Mouse (Mus musculus) ES-E14 (cell line): ENCODE data around the gene Spag4. TPM values are rescaled to one million over a fixed set of nuclear protein-coding genes. Genes with fewer than 3 reads are reported as not detected.
A peak's percentile ranks its signal among the peaks of the same experiment; 100 is the strongest.

Source experiments
- DNase-seq: peaks from one replicate; pipeline ENCODE4 v3.0.0-alpha.2; 2013; ENCODE audit warnings: low read depth, low spot score
- H3K27ac ChIP-seq: 2 replicates; pipeline ENCODE4 v1.5.1; 2012; ENCODE audit warnings: low read depth, mild to moderate bottlenecking, low read length, moderate library complexity, mixed read lengths; ENCODE audit not compliant: poor library complexity, insufficient read depth, severe bottlenecking
- H3K36me3 ChIP-seq: 2 replicates; pipeline ENCODE4 v1.6.1; 2012; ENCODE audit warnings: mild to moderate bottlenecking, low read length, moderate library complexity, mixed read lengths; ENCODE audit not compliant: control insufficient read depth, poor library complexity, insufficient read depth, severe bottlenecking
- H3K4me1 ChIP-seq, 2 experiments: fragments of 150-350 bp in 1 of 2; sonication (generic) in 1 of 2; 2 replicates each; pipeline ENCODE4 v1.6.1; 2012; ENCODE audit warnings: low read length in 2 of 2, mild to moderate bottlenecking in 1 of 2, mixed read lengths in 1 of 2; ENCODE audit not compliant: control insufficient read depth in 2 of 2, insufficient read depth in 2 of 2, poor library complexity in 1 of 2
- H3K4me3 ChIP-seq, 2 experiments: fragments of 150-350 bp in 1 of 2; sonication (generic) in 1 of 2; 2 replicates each; pipeline ENCODE4 v1.5.1; 2012; ENCODE audit warnings: low read length in 2 of 2, low read depth in 1 of 2, mild to moderate bottlenecking in 1 of 2, mixed read lengths in 1 of 2; ENCODE audit not compliant: insufficient read depth in 1 of 2, poor library complexity in 1 of 2, severe bottlenecking in 1 of 2
- H3K9ac ChIP-seq: 2 replicates; pipeline ENCODE4 v1.6.1; 2012; ENCODE audit warnings: low read depth, mild to moderate bottlenecking, low read length, mixed read lengths; ENCODE audit not compliant: poor library complexity, insufficient read depth, severe bottlenecking
- H3K9me3 ChIP-seq: fragments of 150-350 bp; sonication (generic); 2 replicates; pipeline ENCODE4 v1.6.1; 2012; ENCODE audit warnings: low read depth, mild to moderate bottlenecking, low read length; ENCODE audit not compliant: control insufficient read depth, insufficient read depth
- CHD2 ChIP-seq: IDR thresholded peaks from 2 replicates; pipeline ENCODE4 v1.6.1; 2014; ENCODE audit warnings: mild to moderate bottlenecking, low read depth, low read length, inconsistent platforms
- HCFC1 ChIP-seq: IDR thresholded peaks from 2 replicates; pipeline ENCODE4 v1.6.1; 2012; ENCODE audit warnings: low read length, inconsistent platforms, borderline replicate concordance; ENCODE audit not compliant: insufficient read depth
- MAFK ChIP-seq: IDR thresholded peaks from 2 replicates; pipeline ENCODE4 v1.6.1; 2014; ENCODE audit warnings: mild to moderate bottlenecking, low read depth, low read length, inconsistent platforms; ENCODE audit not compliant: insufficient read depth
- ZC3H11A ChIP-seq: IDR thresholded peaks from 2 replicates; pipeline ENCODE4 v1.6.1; 2012; ENCODE audit warnings: low read depth, mild to moderate bottlenecking, inconsistent platforms, low read length, borderline replicate concordance
- ZNF384 ChIP-seq: IDR thresholded peaks from 2 replicates; pipeline ENCODE4 v1.6.1; 2012; ENCODE audit warnings: low read depth, low read length, inconsistent platforms
- in situ Hi-C, 2 experiments: fragments of 600-800 bp; cut with MboI; formaldehyde crosslinking; loops; one replicate each; pipeline ENCODE4 v1.15.1; 2025; ENCODE audit warnings: low sequenced_read_pairs in 2 of 2, inconsistent platforms in 1 of 2; ENCODE audit not compliant: unreplicated experiment in 2 of 2
- total RNA-seq: library from RNA; depleted of rRNA; stranded (reverse); fragments of 300-350 nt; gene quantifications from 2 replicates; pipeline ENCODE4 v1.2.3, GENCODE M21; 2012

Spag4 gene
- total RNA-seq, 1 experiment = 2.6 TPM

- in situ Hi-C loops = no loop called here
- Histone ChIP-seq H3K4me1 (no peaks in the 10 kb centered on the region), H3K4me3 (no peak overlapping the region), H3K9me3 (no peaks in the 10 kb centered on the region), H3K36me3 (peaks cover 6% of the 10 kb centered on the region; the same call in 1 of the 2 replicates), H3K9ac (no peak overlapping the region), H3K27ac (no peak overlapping the region)
- no peak for DNase-seq
- no peak for TF ChIP-seq ZC3H11A
- TF ChIP-seq ZNF384 = no peak
- no peak for TF ChIP-seq MAFK
- no peak for TF ChIP-seq HCFC1
- TF ChIP-seq CHD2 = no peak
These were observed 22.6 kb downstream of the Spag4 start for GRCm38 (mm10) chr2:156087391-156088110.

GRCm38 (mm10) chr2:156089799-156090198 lies 24.8 kb downstream of the Spag4 start:
- no peaks in the 10 kb centered on the region for H3K4me1 ChIP-seq
- TF ChIP-seq CHD2 (no peak), HCFC1 (no peak), ZC3H11A (no peak), ZNF384 (no peak), MAFK (no peak)
- in situ Hi-C loops = no loop called here
- no peaks in the 10 kb centered on the region for H3K9me3 ChIP-seq
- H3K4me3 ChIP-seq = no peak overlapping the region
- peaks cover 6% of the 10 kb centered on the region for H3K36me3 ChIP-seq
- no peak overlapping the region for H3K9ac ChIP-seq
- DNase-seq = no peak
- no peak overlapping the region for H3K27ac ChIP-seq

- H3K36me3 ChIP-seq = peaks cover 16% of the 10 kb centered on the region
- TF ChIP-seq ZC3H11A (no peak), HCFC1 (no peak), ZNF384 (no peak), MAFK (no peak), CHD2 (no peak)
- H3K9me3 ChIP-seq = no peaks in the 10 kb centered on the region
- H3K27ac ChIP-seq = no peak overlapping the region
- H3K9ac ChIP-seq = no peak overlapping the region
- no peak for DNase-seq
- H3K4me1 ChIP-seq = no peaks in the 10 kb centered on the region
- H3K4me3 ChIP-seq = no peak overlapping the region
- in situ Hi-C loops = no loop called here
These were observed 27.0 kb downstream of the Spag4 start for GRCm38 (mm10) chr2:156091926-156092325.

- H3K9ac ChIP-seq = peak overlapping the region; percentile 99
- H3K9me3 ChIP-seq = no peaks in the 10 kb centered on the region
- H3K4me3 ChIP-seq = peak overlapping the region; percentile 70 to 93
- TF ChIP-seq ZNF384 = no peak
- no peak for TF ChIP-seq ZC3H11A
- TF ChIP-seq MAFK = no peak
- TF ChIP-seq HCFC1 = no peak
- TF ChIP-seq CHD2 = no peak
- H3K36me3 ChIP-seq = no peaks in the 10 kb centered on the region
- peak; percentile 51 for DNase-seq
- H3K4me1 ChIP-seq = peaks cover 3 to 8% of the 10 kb centered on the region in 2 experiments; a peak in 2 of 4 replicates
- in situ Hi-C loops = no loop called here
- H3K27ac ChIP-seq = peak overlapping the region; percentile 93
These were observed 45.8 kb downstream of the Spag4 start for GRCm38 (mm10) chr2:156110627-156111357.
